Mouse (Mus musculus) c-Kit-negative CD71-positive TER-119-positive erythroid progenitor cells, embryonic 14.5 days (primary cell): ENCODE results near the gene Fxyd3.

Experiments
- DNase-seq: peaks from one replicate; pipeline ENCODE4 v3.0.0-alpha.2; 2013; ENCODE audit warnings: low read depth, low spot score

Gene Fxyd3

DNA sequence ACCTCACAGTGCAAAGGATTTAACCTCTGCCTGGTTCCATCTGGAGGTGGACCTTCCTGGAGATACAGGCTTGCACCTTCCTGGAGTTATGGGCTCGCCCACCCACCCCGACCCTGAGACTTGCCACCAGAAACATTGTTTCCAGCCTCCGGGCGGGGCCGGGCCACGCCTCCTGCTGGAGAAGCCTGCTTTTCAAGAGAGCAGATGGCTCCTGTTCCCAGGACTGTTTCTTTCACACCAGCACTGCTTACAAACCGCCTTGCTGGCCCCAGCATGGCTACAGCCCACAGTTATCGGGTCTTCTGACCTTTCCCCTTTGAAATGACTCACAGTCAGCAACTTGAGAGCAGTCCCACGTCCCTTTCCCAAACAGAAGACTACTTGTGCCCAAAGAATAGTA is 4.2 kb downstream of the Fxyd3 start:
- DNase-seq: no peak

DNA sequence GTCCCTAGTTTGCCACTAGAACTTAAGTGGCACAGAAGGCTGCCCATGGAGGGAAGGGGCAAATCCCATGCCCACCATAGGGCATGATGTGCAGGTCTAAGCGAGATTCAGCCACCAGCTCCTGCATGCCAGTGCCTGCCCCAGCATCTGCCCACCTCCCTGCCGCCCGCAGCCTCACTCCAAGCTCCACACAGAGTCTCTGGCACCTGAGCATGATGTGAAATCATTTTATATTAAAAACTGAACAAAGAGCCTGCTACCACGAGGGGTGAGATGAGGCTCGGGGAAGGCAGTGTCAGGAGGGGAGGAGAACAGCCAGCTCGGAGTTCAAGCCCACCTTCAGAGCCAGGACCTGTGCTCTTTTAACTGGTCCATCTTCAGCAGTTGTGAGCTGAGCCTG is 6.2 kb downstream of the Fxyd3 start:
- DNase-seq: no peak

DNA sequence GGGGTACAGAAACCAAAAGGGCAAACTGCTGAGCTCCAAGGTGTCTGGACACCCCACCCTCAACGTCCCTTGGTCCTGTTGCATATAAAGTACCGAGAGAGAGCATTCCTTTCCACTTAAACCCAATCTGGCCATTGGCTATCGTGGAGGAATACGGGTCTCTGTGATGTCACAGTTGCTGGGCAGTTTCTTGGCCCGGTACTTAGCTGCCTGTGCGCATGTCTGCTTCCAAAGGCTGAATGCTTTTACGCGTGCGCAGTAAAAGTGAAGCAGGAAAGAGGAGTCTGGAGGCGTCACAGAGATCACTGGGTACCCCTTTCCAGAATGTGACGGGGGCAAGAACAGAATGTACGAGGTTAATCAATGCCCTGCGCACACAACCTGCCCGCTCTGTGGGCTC is 7.0 kb downstream of the Fxyd3 start:
- DNase-seq: no peak

GRCm38 (mm10) chr7:31067836-31068235 is 8.7 kb downstream of the Fxyd3 start:
- DNase-seq: no peak

GRCm38 (mm10) chr7:31063074-31063560 is 13.4 kb downstream of the Fxyd3 start:
- no peak for DNase-seq

- no peak for DNase-seq
Observed at GRCm38 (mm10) chr7:31060621-31061010, 15.9 kb downstream of the Fxyd3 start.

GRCm38 (mm10) chr7:31059919-31060620 is 16.4 kb downstream of the Fxyd3 start:
- DNase-seq: no peak

DNA sequence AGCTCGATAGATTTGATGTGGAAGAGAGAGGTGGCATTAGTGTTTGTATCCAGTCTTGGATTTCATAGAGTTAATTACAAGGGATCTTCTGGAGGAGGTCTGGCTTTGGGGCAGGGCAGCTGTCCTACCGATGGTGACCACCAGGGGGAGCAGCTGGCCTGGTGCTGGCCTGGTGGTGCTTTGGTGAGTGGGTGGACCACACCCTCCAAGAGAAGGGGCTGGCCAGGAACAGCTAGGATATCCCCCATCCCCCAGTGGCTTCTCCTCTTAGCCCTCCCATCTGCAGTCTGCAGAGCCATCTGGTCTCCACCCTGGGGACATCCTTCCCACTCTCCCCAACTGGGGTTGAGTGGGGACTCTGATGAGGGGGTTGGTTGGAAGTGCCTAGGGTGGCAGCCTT is 17.4 kb downstream of the Fxyd3 start, which contains the start of gene Lgi4:
Lgi4 (plus strand) TSS at position 235 of the 400 bp plus-strand sequence.
- no peak for DNase-seq

DNA sequence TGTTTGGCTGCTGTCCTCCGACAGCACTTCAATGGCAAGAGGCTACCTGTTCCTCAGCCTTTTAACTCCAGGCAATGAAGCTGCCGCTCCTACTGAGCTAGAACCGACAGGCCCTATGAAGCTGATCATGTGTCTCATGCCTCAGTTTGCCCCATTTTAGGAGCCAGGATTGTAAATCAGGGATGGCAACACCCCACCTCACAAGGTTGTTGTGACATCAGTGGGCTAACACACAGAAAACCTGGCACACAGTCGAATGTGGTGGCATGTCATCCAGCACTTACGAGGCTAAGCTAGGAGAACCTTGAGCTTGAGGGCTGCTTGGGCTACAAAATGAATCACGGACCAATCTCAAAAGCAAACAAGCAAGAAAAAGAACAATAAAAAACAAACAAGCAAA is 18.3 kb downstream of the Fxyd3 start:
- DNase-seq: no peak

DNA sequence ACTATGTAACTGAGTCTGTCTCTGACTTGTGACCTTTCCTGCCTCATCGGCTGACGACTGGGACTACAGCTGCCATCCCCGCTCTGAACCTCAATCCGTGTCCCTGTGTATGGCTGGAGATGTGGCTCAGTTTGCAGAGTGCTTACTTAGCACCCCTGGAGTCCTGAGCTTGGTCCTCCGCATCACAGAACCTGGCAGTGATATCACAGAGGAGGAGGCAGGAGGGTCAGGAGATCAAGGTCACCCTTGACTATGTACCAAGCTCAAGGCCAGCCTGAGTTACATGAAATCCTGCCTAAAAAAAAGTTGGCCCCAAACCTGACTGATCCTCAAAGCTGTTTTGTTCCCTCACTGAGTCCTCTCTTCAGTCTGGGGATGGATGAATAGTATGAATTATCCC is 18.8 kb downstream of the Fxyd3 start:
- DNase-seq: no peak

- DNase-seq: no peak
Observed at GRCm38 (mm10) chr7:31057071-31057470, 19.4 kb downstream of the Fxyd3 start, which contains the start of gene Fxyd1. Gene Fxyd1, minus strand, starts transcription at chr7:31057199.

GRCm38 (mm10) chr7:31056448-31056847 is 20.1 kb downstream of the Fxyd3 start:
- DNase-seq: no peak

DNA sequence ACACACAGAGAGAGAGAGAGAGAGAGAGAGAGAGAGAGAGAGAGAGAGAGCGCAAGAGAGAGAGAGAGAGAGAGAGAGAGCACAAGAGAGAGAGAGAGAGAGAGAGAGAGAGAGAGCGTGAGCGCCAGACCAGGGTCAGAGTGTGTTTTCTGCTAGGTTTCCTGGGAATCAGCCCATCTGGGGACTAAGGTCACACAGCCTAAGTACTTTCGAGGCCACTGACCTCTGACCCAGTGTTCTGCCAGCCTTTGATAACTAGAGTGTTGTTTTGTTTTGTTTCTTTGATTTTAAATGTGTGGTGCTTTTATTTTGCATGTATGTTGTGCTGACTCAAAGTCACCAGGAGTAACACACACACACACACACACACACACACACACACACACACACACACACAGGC is 20.6 kb downstream of the Fxyd3 start:
- no peak for DNase-seq

DNA sequence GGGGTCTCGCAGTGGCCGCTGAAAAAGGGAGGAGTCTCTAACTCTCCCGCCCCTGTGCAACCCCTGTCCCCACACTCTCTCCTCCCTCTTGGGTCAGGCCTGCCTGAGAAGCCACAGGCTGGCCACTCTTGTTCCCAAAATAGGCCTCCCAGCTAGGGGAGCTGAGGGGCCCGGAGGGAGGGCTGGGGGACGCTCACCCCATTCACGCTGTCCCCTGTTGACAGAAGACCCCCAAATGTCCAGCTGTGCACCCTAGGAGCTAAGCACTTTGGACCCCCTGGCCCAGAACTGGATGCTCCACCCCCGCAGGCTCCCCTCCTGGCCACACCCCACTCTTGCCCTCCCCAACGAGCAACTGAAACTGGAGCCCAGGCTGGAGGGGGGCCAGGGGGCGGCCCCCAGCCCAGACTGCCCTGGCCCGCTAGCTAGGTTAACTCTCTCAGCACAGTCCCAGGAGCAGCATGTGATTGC is 21.1 kb downstream of the Fxyd3 start:
- DNase-seq: no peak

DNA sequence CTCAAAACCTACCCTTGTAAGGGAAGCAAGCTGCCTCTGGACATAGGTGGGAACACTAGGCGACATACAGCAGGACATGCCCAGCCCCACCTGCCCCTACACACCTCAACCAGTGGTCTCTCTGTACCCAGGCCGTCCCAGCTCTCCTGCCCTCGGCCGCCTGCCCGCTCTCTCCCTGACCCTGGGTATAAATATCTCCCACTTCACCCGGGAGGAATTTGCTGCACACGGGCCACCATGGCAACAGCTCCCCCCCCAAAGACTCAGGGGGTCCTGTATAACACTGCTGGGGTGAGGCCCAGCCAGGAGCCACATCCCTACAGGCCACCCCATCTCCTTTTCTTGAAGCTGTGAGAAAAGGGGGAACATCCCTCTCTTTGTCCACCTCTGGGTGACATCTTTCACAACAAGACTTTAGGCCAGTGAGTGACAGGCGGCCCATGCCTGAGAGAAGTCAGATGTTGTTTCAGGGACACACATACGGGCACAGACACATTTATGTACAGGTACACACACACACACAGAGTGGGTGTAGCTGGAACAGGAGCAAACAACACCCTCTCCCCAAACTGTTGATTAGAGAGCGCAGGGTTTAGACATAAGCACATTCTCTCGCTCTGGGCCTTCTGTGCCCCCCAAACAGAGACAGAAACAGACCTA is 21.7 kb downstream of the Fxyd3 start:
- no peak for DNase-seq

- no peak for DNase-seq
Observed at GRCm38 (mm10) chr7:31053882-31054447, 22.5 kb downstream of the Fxyd3 start.

DNA sequence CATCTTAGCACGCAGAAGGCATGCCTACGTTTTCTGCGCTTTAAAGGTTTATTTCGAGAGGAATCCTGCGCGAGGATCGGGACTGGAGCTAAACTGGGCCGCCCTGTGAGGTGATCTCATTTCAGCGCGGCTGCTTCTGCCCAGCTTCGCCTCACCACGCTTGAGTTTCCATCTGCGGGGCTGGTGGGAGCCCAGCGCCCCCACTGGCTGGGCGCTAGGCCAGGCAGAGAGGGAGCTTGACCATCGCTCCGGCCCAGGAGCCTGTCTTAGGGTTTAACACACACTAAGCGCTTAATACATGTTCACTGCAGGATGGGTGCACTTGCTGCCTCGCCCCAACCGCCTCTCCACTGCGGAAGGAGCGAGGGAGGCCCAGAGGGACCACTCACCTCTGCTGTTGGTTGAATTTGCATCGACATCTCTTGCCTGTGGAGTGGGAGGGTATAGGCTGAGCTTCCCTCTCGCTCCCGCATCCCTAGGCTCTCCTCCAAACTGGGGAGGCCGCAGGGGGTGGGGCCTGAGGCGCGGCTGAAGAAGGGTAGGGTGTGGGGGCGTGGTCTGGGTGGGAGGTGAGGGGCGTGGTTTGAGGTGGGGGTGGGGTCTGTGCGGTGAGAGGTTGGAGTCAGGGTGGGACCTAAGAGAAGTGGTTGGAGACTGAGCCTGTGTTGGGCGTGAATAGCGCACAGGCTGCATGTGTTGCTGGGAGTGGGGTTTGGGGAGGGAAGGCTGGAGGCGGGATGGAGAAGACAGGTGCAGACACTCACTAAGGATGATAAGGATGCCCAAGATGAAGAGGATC is 23.7 kb downstream of the Fxyd3 start:
- no peak for DNase-seq

DNA sequence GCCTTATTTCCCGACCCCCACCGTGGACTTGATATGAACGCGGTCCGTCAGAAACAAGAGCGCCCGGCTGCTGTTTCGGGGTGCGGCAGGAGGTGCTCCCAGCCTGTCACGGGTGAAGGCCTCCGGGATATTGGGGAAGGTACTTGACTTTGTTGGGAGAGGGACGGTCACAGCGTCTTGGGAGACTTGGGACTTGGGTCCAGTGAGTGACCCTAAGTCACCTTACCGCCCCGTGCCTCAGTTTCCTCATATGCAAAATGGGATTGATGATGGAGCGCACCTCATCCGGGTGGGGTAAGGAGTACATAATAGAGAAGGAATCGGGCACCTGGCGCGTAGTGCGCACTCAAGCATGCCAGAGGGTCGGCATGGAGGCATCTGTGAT is 24.3 kb downstream of the Fxyd3 start:
- no peak for DNase-seq

GRCm38 (mm10) chr7:31051321-31052021 is 25.0 kb downstream of the Fxyd3 start, which contains the start of gene Fxyd7:
Gene Fxyd7, minus strand, starts transcription at chr7:31051467.
- DNase-seq: no peak

GRCm38 (mm10) chr7:31050921-31051320 is 25.6 kb downstream of the Fxyd3 start:
- DNase-seq: no peak

DNA sequence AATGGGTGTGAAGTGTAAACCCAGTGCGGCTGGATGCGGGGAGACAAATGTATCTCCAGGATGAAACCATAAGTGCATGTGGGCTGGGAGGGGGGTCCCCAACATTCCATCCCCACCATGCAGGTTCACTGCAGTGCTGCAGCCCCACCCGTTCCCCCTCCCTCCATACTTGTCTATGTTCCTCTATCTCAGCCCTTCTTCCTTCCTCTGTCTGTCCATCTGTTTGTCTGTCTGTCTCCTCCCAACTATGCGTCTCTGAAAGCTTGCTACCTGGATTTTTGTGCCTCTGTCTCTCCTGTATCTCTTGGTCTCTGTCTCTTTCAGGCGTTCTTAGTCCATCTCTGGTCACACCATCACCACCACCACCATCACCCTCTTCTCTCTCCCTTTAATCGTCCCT is 26.0 kb downstream of the Fxyd3 start:
- no peak for DNase-seq
